Mouse (Mus musculus): ENCODE data around the gene Hist1h1e. TPM values are rescaled to one million over a fixed set of nuclear protein-coding genes. Genes with fewer than 3 reads are reported as not detected.

The Hist1h1e gene
- polyA plus RNA-seq, 1 experiment from 2014 or later = 8.8 TPM

Small RNAs within 50 kb of the gene (microRNA-seq; reads per million reads assigned to microRNA genes)
- gene Gm44359 (not detected), gene Gm44394 (not detected)

Other genes with a start within 250 kb of the Hist1h1e start
- 9.9 and 10.2 TPM in 2 replicates for gene Abt1, start 198.7 kb downstream of the Hist1h1e start, polyA plus RNA-seq (2015; fragmentation: Nextera tagmentation; extraction: Ambion mirVana)
- gene Btn1a1, start 156.7 kb downstream of the Hist1h1e start, polyA plus RNA-seq (2015; fragmentation: Nextera tagmentation; extraction: Ambion mirVana) = 0.06 TPM in 1 of 2 replicates, not detected in the other
- 0.12 TPM in 1 of 2 replicates, not detected in the other for gene Btn2a2, start 133.7 kb downstream of the Hist1h1e start, polyA plus RNA-seq (2015; fragmentation: Nextera tagmentation; extraction: Ambion mirVana)
- 4.2 and 5.7 TPM in 2 replicates for gene Hist1h4h, start 91.5 kb downstream of the Hist1h1e start, polyA plus RNA-seq (2015; fragmentation: Nextera tagmentation; extraction: Ambion mirVana)
- gene Hist1h2af, start 88.7 kb downstream of the Hist1h1e start, polyA plus RNA-seq (2015; fragmentation: Nextera tagmentation; extraction: Ambion mirVana) = 2.4 TPM in 1 of 2 replicates, not detected in the other
- gene Hist1h3g, start 87.1 kb downstream of the Hist1h1e start, polyA plus RNA-seq (2015; fragmentation: Nextera tagmentation; extraction: Ambion mirVana) = 1.8 and 3.0 TPM in 2 replicates
- gene Hist1h2bh, start 79.2 kb downstream of the Hist1h1e start, polyA plus RNA-seq (2015; fragmentation: Nextera tagmentation; extraction: Ambion mirVana) = 0.29 TPM in 1 of 2 replicates, not detected in the other
- gene Hist1h3f, start 78.5 kb downstream of the Hist1h1e start, polyA plus RNA-seq (2015; fragmentation: Nextera tagmentation; extraction: Ambion mirVana) = 0.38 TPM in 1 of 2 replicates, not detected in the other
- 0.83 TPM in 1 of 2 replicates, not detected in the other for gene Hist1h4f, start 70.9 kb downstream of the Hist1h1e start, polyA plus RNA-seq (2015; fragmentation: Nextera tagmentation; extraction: Ambion mirVana)
- 0.10 and 0.16 TPM in 2 replicates for gene Hist1h1d, start 69.3 kb downstream of the Hist1h1e start, polyA plus RNA-seq (2015; fragmentation: Nextera tagmentation; extraction: Ambion mirVana)
- gene Hist1h3e, start 60.2 kb downstream of the Hist1h1e start, polyA plus RNA-seq (2015; fragmentation: Nextera tagmentation; extraction: Ambion mirVana) = 2.1 and 2.8 TPM in 2 replicates
- 26.4 and 29.3 TPM in 2 replicates for gene Hist1h2ae, start 51.3 kb downstream of the Hist1h1e start, polyA plus RNA-seq (2015; fragmentation: Nextera tagmentation; extraction: Ambion mirVana)
- gene Hist1h2bg, start 51.2 kb downstream of the Hist1h1e start, polyA plus RNA-seq (2015; fragmentation: Nextera tagmentation; extraction: Ambion mirVana) = 2.8 TPM in 2 replicates
- 1.2 and 3.0 TPM in 2 replicates for gene Hist1h2bf, start 48.4 kb downstream of the Hist1h1e start, polyA plus RNA-seq (2015; fragmentation: Nextera tagmentation; extraction: Ambion mirVana)
- 0.61 and 2.7 TPM in 2 replicates for gene Hist1h2ad, start 48.2 kb downstream of the Hist1h1e start, polyA plus RNA-seq (2015; fragmentation: Nextera tagmentation; extraction: Ambion mirVana)
- 1.6 and 2.7 TPM in 2 replicates for gene Hist1h3d, start 46.8 kb downstream of the Hist1h1e start, polyA plus RNA-seq (2015; fragmentation: Nextera tagmentation; extraction: Ambion mirVana)
- gene Hist1h4d, start 41.0 kb downstream of the Hist1h1e start, polyA plus RNA-seq (2015; fragmentation: Nextera tagmentation; extraction: Ambion mirVana) = 50.0 and 52.6 TPM in 2 replicates
- gene Hist1h2be, start 1.4 kb downstream of the Hist1h1e start, polyA plus RNA-seq (2015; fragmentation: Nextera tagmentation; extraction: Ambion mirVana) = 1.2 and 1.6 TPM in 2 replicates
- gene Hist1h2ac, start 61.4 kb upstream of the Hist1h1e start, polyA plus RNA-seq (2015; fragmentation: Nextera tagmentation; extraction: Ambion mirVana) = 0.38 and 0.54 TPM in 2 replicates
- 17.8 and 23.1 TPM in 2 replicates for gene Hist1h2bc, start 61.6 kb upstream of the Hist1h1e start, polyA plus RNA-seq (2015; fragmentation: Nextera tagmentation; extraction: Ambion mirVana)
- gene Hist1h1t, start 73.3 kb upstream of the Hist1h1e start, polyA plus RNA-seq (2015; fragmentation: Nextera tagmentation; extraction: Ambion mirVana) = not detected in 2 replicates
- gene Hist1h4c, start 75.9 kb upstream of the Hist1h1e start, polyA plus RNA-seq (2015; fragmentation: Nextera tagmentation; extraction: Ambion mirVana) = 3.9 and 4.4 TPM in 2 replicates
- gene Hfe, start 88.3 kb upstream of the Hist1h1e start, polyA plus RNA-seq (2015; fragmentation: Nextera tagmentation; extraction: Ambion mirVana) = 5.4 and 5.6 TPM in 2 replicates
- gene Hist1h1c, start 116.2 kb upstream of the Hist1h1e start, polyA plus RNA-seq (2015; fragmentation: Nextera tagmentation; extraction: Ambion mirVana) = 8.8 and 9.7 TPM in 2 replicates
- 1.3 and 1.9 TPM in 2 replicates for gene Hist1h3c, start 123.0 kb upstream of the Hist1h1e start, polyA plus RNA-seq (2015; fragmentation: Nextera tagmentation; extraction: Ambion mirVana)
- gene Hist1h2bb, start 124.2 kb upstream of the Hist1h1e start, polyA plus RNA-seq (2015; fragmentation: Nextera tagmentation; extraction: Ambion mirVana) = 0.86 and 1.7 TPM in 2 replicates
- 10.5 and 12.7 TPM in 2 replicates for gene Hist1h2ab, start 128.6 kb upstream of the Hist1h1e start, polyA plus RNA-seq (2015; fragmentation: Nextera tagmentation; extraction: Ambion mirVana)
- 4.2 and 4.4 TPM in 2 replicates for gene Hist1h3b, start 129.7 kb upstream of the Hist1h1e start, polyA plus RNA-seq (2015; fragmentation: Nextera tagmentation; extraction: Ambion mirVana)
- gene Hist1h4b, start 134.5 kb upstream of the Hist1h1e start, polyA plus RNA-seq (2015; fragmentation: Nextera tagmentation; extraction: Ambion mirVana) = 1.4 TPM in 1 of 2 replicates, not detected in the other
- not detected in 2 replicates for gene Hist1h4a, start 138.7 kb upstream of the Hist1h1e start, polyA plus RNA-seq (2015; fragmentation: Nextera tagmentation; extraction: Ambion mirVana)
- 1.9 and 2.5 TPM in 2 replicates for gene Hist1h3a, start 139.8 kb upstream of the Hist1h1e start, polyA plus RNA-seq (2015; fragmentation: Nextera tagmentation; extraction: Ambion mirVana)
- gene Hist1h1a, start 141.1 kb upstream of the Hist1h1e start, polyA plus RNA-seq (2015; fragmentation: Nextera tagmentation; extraction: Ambion mirVana) = 0.56 and 1.2 TPM in 2 replicates
- gene Trim38, start 147.4 kb upstream of the Hist1h1e start, polyA plus RNA-seq (2015; fragmentation: Nextera tagmentation; extraction: Ambion mirVana) = not detected in 2 replicates
- not detected in 2 replicates for gene Slc17a2, start 184.4 kb upstream of the Hist1h1e start, polyA plus RNA-seq (2015; fragmentation: Nextera tagmentation; extraction: Ambion mirVana)
- not detected in 2 replicates for gene Slc17a3, start 216.9 kb upstream of the Hist1h1e start, polyA plus RNA-seq (2015; fragmentation: Nextera tagmentation; extraction: Ambion mirVana)
- gene Slc17a1, start 245.2 kb upstream of the Hist1h1e start, polyA plus RNA-seq (2015; fragmentation: Nextera tagmentation; extraction: Ambion mirVana) = not detected in 2 replicates

Data from hindbrain, embryonic 13.5 days (tissue).